Mouse (Mus musculus): ENCODE results near the gene Fhit. TPM values are rescaled to one million over a fixed set of nuclear protein-coding genes. Genes with fewer than 3 reads are reported as not detected.

Fhit gene
- polyA plus RNA-seq, 1 experiment from 2014 or later = 6.1 TPM

- no peak overlapping the region for H3K4me2 ChIP-seq (ENCODE audit: low read length)
- no peak for ATAC-seq (ENCODE audit: insufficient number of reproducible peaks, insufficient read depth, low FRiP score, low read depth)
Observed at GRCm38 (mm10) chr14:9535491-9535890, 1626.3 kb downstream of the Fhit start.

DNA sequence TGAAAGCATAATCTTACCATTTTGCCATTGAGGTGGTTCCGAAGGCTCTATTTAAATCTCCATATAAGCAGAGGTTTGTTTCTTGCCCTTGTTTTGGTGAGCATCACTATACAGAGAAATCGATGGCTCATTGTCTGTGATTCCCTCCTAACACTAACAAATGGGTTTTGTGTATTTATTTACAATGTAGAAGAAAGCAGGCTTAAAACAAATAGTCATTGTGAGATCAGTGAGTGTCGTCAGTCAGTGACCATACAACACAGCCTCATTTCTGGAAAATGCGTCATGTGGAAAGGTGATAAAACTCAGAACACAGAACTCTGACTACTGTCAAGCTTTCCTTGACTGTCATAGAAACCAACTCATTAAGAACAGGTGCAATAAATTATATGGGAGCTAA lies 1632.6 kb downstream of the Fhit start:
- H3K4me2 ChIP-seq (ENCODE audit: low read length) = no peak overlapping the region
- no peak overlapping the region for H3K4me3 ChIP-seq (ENCODE audit: control insufficient read depth in 1 of 2, insufficient read depth in 1 of 2, low read depth in 1 of 2, low read length in 2 of 2)
- no peaks in the 10 kb centered on the region for H3K4me1 ChIP-seq (ENCODE audit: control insufficient read depth in 2 of 2, insufficient read depth in 2 of 2, low read length in 2 of 2)
- no peak overlapping the region for H3K9ac ChIP-seq (ENCODE audit: low read length)
- H3K36me3 ChIP-seq (ENCODE audit: control insufficient read depth, insufficient read depth, low read length) = no peaks in the 10 kb centered on the region
- no peak for ATAC-seq (ENCODE audit: insufficient number of reproducible peaks, insufficient read depth, low FRiP score, low read depth)
- no peaks in the 10 kb centered on the region for H3K27me3 ChIP-seq (ENCODE audit: control insufficient read depth, insufficient read depth, low read length)
- whole genome bisulfite sequencing = 85% methylated on average over 4 of the region's 4 CpGs
- H3K9me3 ChIP-seq (ENCODE audit: control insufficient read depth, low read length) = no peaks in the 10 kb centered on the region
- H3K27ac ChIP-seq (replicated peaks in 1 of 2; ENCODE audit: control insufficient read depth in 1 of 2, insufficient read depth in 1 of 2, low read depth in 2 of 2, low read length in 2 of 2) = no peak overlapping the region

More at GRCm38 (mm10) chr14:9535491-9535890, 1626.3 kb downstream of the Fhit start:
- Histone ChIP-seq H3K9ac (ENCODE audit: low read length) (no peak overlapping the region), H3K4me3 (ENCODE audit: control insufficient read depth in 1 of 2, insufficient read depth in 1 of 2, low read depth in 1 of 2, low read length in 2 of 2) (no peak overlapping the region), H3K27me3 (ENCODE audit: control insufficient read depth, insufficient read depth, low read length) (no peaks in the 10 kb centered on the region), H3K27ac (replicated peaks in 1 of 2; ENCODE audit: control insufficient read depth in 1 of 2, insufficient read depth in 1 of 2, low read depth in 2 of 2, low read length in 2 of 2) (no peak overlapping the region), H3K9me3 (ENCODE audit: control insufficient read depth, low read length) (no peaks in the 10 kb centered on the region), H3K36me3 (ENCODE audit: control insufficient read depth, insufficient read depth, low read length) (no peaks in the 10 kb centered on the region), H3K4me1 (ENCODE audit: control insufficient read depth in 2 of 2, insufficient read depth in 2 of 2, low read length in 2 of 2) (no peaks in the 10 kb centered on the region)
- 65% methylated on average over 6 of the region's 6 CpGs for WGBS

DNA sequence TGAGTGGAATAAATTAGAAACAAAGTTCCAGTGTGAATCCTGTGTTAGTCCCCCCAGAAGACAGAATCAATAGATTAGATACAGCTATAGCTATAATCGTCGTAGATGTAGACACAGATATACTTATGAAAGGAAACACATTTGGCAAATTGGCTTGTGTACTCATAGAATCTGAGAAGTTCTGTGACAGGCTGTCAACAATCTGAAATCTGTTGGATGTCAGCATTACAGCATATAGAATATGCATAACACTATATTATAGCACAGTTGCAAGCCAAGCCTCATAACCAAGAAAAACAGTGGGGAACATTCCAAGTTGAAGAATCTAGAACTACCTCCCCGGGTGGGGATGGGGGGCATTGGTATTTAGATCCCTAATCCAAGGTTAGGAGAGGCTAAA lies 1635.7 kb downstream of the Fhit start:
- Histone ChIP-seq H3K36me3 (ENCODE audit: control insufficient read depth, insufficient read depth, low read length) (no peaks in the 10 kb centered on the region), H3K9ac (ENCODE audit: low read length) (no peak overlapping the region), H3K27me3 (ENCODE audit: control insufficient read depth, insufficient read depth, low read length) (no peaks in the 10 kb centered on the region), H3K27ac (replicated peaks in 1 of 2; ENCODE audit: control insufficient read depth in 1 of 2, insufficient read depth in 1 of 2, low read depth in 2 of 2, low read length in 2 of 2) (no peak overlapping the region), H3K4me3 (ENCODE audit: control insufficient read depth in 1 of 2, insufficient read depth in 1 of 2, low read depth in 1 of 2, low read length in 2 of 2) (no peak overlapping the region), H3K9me3 (ENCODE audit: control insufficient read depth, low read length) (no peaks in the 10 kb centered on the region), H3K4me2 (ENCODE audit: low read length) (no peak overlapping the region), H3K4me1 (ENCODE audit: control insufficient read depth in 2 of 2, insufficient read depth in 2 of 2, low read length in 2 of 2) (no peaks in the 10 kb centered on the region)
- WGBS = 87% methylated on average over 3 of the region's 3 CpGs
- ATAC-seq (ENCODE audit: insufficient number of reproducible peaks, insufficient read depth, low FRiP score, low read depth) = no peak

DNA sequence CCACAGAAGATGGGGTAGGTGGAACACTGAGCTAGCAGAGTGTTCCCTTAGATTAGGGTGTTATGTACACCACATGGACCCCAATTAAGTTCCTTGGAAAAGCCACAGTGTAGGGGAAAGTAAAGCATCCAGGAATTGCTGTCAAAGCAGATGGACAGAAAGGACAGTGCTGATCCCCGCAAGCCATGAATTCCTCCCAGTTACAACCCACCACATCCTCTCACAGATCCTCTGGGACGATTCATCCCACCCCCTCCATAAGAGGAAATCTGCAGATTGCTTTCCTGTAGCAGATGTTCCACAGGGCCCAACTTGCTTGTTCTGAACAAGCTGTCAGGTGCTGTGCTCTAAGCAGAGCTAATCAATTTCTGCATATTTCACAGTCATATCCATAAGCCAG lies 1644.2 kb downstream of the Fhit start:
- Histone ChIP-seq H3K4me1 (ENCODE audit: control insufficient read depth in 2 of 2, insufficient read depth in 2 of 2, low read length in 2 of 2) (no peaks in the 10 kb centered on the region), H3K4me3 (ENCODE audit: control insufficient read depth in 1 of 2, insufficient read depth in 1 of 2, low read depth in 1 of 2, low read length in 2 of 2) (no peak overlapping the region), H3K4me2 (ENCODE audit: low read length) (no peak overlapping the region), H3K9me3 (ENCODE audit: control insufficient read depth, low read length) (no peaks in the 10 kb centered on the region), H3K27ac (replicated peaks in 1 of 2; ENCODE audit: control insufficient read depth in 1 of 2, insufficient read depth in 1 of 2, low read depth in 2 of 2, low read length in 2 of 2) (no peak overlapping the region), H3K9ac (ENCODE audit: low read length) (no peak overlapping the region), H3K27me3 (ENCODE audit: control insufficient read depth, insufficient read depth, low read length) (no peaks in the 10 kb centered on the region), H3K36me3 (ENCODE audit: control insufficient read depth, insufficient read depth, low read length) (no peaks in the 10 kb centered on the region)
- ATAC-seq (ENCODE audit: insufficient number of reproducible peaks, insufficient read depth, low FRiP score, low read depth) = no peak
- 52% methylated on average over 2 of the region's 2 CpGs for WGBS

- Histone ChIP-seq H3K9ac (ENCODE audit: low read length) (no peak overlapping the region), H3K4me2 (ENCODE audit: low read length) (no peak overlapping the region), H3K9me3 (ENCODE audit: control insufficient read depth, low read length) (no peaks in the 10 kb centered on the region), H3K4me3 (ENCODE audit: control insufficient read depth in 1 of 2, insufficient read depth in 1 of 2, low read depth in 1 of 2, low read length in 2 of 2) (no peak overlapping the region), H3K4me1 (ENCODE audit: control insufficient read depth in 2 of 2, insufficient read depth in 2 of 2, low read length in 2 of 2) (no peaks in the 10 kb centered on the region), H3K27ac (replicated peaks in 1 of 2; ENCODE audit: control insufficient read depth in 1 of 2, insufficient read depth in 1 of 2, low read depth in 2 of 2, low read length in 2 of 2) (no peak overlapping the region), H3K36me3 (ENCODE audit: control insufficient read depth, insufficient read depth, low read length) (no peaks in the 10 kb centered on the region), H3K27me3 (ENCODE audit: control insufficient read depth, insufficient read depth, low read length) (no peaks in the 10 kb centered on the region)
- ATAC-seq (ENCODE audit: insufficient number of reproducible peaks, insufficient read depth, low FRiP score, low read depth) = no peak
- WGBS = 73% methylated on average over 1 of the region's 1 CpGs
Observed at GRCm38 (mm10) chr14:9509678-9510077, 1652.2 kb downstream of the Fhit start.

Other genes with a start within 250 kb of the Fhit start
- 4.6 and 4.9 TPM in 2 replicates for gene Gm3839, start 194.7 kb upstream of the Fhit start, polyA plus RNA-seq (2014; fragmentation: Nextera tagmentation; extraction: Ambion mirVana)